Mouse (Mus musculus) heart, embryonic 13.5 days (tissue): ENCODE measurements around the gene Igsf3. TPM values are rescaled to one million over a fixed set of nuclear protein-coding genes. Genes with fewer than 3 reads are reported as not detected.

Source experiments
- ATAC-seq: fragments of 200-750 bp; cut with Nextera tagmentation; 2 replicates; pipeline ENCODE4 v1.8.0; 2017; ENCODE audit warnings: moderate TSS enrichment; ENCODE audit not compliant: insufficient number of reproducible peaks, low FRiP score, low TSS enrichment; ENCODE audit errors: extremely low read depth
- H3K27ac ChIP-seq: fragments of 300-500 bp; sonication (generic); replicated peaks from 2 replicates; pipeline ENCODE4 v1.5.1; 2015; ENCODE audit warnings: moderate library complexity, mild to moderate bottlenecking, inconsistent platforms
- H3K27me3 ChIP-seq: fragments of 300-500 bp; sonication (generic); replicated peaks from 2 replicates; pipeline ENCODE4 v1.6.1; 2015; ENCODE audit warnings: mild to moderate bottlenecking, inconsistent platforms
- H3K36me3 ChIP-seq: fragments of 300-500 bp; sonication (generic); 2 replicates; pipeline ENCODE4 v1.6.1; 2015; ENCODE audit warnings: mild to moderate bottlenecking, inconsistent platforms
- H3K4me1 ChIP-seq: fragments of 300-500 bp; sonication (generic); 2 replicates; pipeline ENCODE4 v1.6.1; 2015; ENCODE audit warnings: inconsistent platforms
- H3K4me2 ChIP-seq: fragments of 300-500 bp; sonication (generic); 2 replicates; pipeline ENCODE4 v1.6.1; 2015; ENCODE audit warnings: inconsistent platforms, mild to moderate bottlenecking, moderate library complexity
- H3K4me3 ChIP-seq: fragments of 300-500 bp; sonication (generic); 2 replicates; pipeline ENCODE4 v1.5.1; 2015; ENCODE audit warnings: moderate library complexity, mild to moderate bottlenecking, inconsistent platforms
- H3K9ac ChIP-seq: fragments of 300-500 bp; sonication (generic); 2 replicates; pipeline ENCODE4 v1.6.1; 2015; ENCODE audit warnings: inconsistent platforms, mild to moderate bottlenecking, moderate library complexity
- H3K9me3 ChIP-seq: fragments of 300-500 bp; sonication (generic); 2 replicates; pipeline ENCODE4 v1.6.1; 2016; ENCODE audit warnings: inconsistent platforms
- WGBS: fragments of 180-500 bp; shearing (Covaris S2); methylation state at CpG from one replicate; pipeline ENCODE4 v1.1.7; 2015; ENCODE audit warnings: mixed read lengths; 5-methylcytosine and 5-hydroxymethylcytosine counted together
- polyA plus RNA-seq: library from polyadenylated mRNA; unstranded; fragments of >200 nt; fragmentation: Nextera tagmentation; extraction: Ambion mirVana; gene quantifications from 2 replicates; pipeline ENCODE4 v1.2.1, GENCODE M21; 2015

Igsf3 gene
- polyA plus RNA-seq, 1 experiment from 2014 or later: 40.1 TPM

DNA sequence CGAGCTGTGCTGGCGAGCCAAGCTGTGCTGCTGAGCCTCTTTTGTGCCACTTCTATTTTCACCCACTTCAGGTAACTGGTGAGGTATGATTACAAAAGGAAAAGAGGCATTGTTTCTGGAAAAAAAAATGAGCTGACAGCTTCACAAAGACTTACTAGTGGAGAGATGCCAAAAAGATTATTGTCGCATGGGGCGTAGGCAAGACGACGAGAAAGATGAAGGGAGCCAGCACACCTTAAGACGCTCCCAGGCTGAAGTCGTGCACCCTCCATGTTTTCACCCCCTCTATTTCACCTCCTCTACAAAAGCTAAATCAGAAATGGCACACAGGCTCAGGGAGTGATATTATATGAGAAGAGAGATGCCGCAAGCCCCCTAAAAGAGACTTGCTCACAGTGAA, 113.6 kb downstream of the Igsf3 start:
- Histone ChIP-seq H3K27me3 (no peaks in the 10 kb centered on the region), H3K9me3 (no peaks in the 10 kb centered on the region), H3K27ac (no peak overlapping the region), H3K4me1 (peaks cover 16% of the 10 kb centered on the region), H3K36me3 (no peaks in the 10 kb centered on the region), H3K4me3 (no peak overlapping the region), H3K4me2 (no peak overlapping the region), H3K9ac (no peak overlapping the region)
- 80% methylated on average over 9 of the region's 9 CpGs for WGBS
- ATAC-seq: no peak

DNA sequence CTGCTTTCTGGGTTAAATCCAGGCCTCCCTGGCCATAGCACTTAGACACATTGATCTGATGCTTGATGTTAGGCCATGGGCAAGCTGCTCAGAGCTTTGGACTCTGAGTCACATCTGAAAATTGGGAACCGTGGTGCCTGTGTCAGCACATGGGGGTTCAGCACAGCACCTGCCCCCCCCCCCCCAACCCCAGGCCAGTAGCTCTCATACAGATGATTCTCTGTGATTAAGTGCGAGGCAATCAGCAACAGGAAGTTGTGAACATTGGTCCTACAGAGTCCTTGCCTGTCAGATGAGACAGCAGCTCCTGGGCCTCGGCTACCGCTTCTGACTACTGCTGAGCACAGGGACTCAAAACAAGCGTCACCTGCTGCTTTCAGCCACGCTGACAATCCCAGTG, 116.0 kb downstream of the Igsf3 start:
- no peaks in the 10 kb centered on the region for H3K27me3 ChIP-seq
- H3K4me3 ChIP-seq: no peak overlapping the region
- no peaks in the 10 kb centered on the region for H3K9me3 ChIP-seq
- H3K27ac ChIP-seq: no peak overlapping the region
- peaks cover 6% of the 10 kb centered on the region for H3K4me1 ChIP-seq
- no peak overlapping the region for H3K4me2 ChIP-seq
- no peaks in the 10 kb centered on the region for H3K36me3 ChIP-seq
- no peak for ATAC-seq
- WGBS: 71% methylated on average over 6 of the region's 6 CpGs
- no peak overlapping the region for H3K9ac ChIP-seq

DNA sequence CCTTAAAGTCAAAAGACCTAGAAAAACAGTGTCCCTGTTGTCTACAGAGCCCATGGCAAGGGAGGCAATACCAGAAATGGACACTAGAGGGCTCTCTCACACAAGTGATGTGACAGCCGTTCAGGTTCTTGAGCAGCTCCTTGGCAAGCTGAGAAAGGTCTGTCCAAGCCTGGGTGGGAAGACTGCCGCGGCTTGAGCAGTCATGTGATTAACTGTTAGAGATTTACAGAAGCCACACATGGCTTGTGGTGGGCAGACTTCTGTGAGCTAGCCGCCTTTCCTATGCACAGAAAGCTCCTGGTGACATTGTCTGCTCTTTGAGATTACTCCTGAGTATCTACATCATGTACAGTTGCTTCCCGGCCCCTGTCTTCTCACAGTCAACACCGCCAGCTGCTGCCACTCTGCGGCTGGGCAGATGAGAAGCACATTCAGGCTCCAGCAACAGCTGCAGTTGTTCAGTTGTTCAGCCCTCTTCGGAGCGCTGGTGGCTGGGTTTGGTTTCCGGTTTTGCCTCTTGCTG, 117.1 kb downstream of the Igsf3 start:
- H3K27ac ChIP-seq: 0 out of 2 replicates have a peak overlapping the region, but pooled peaks have one; percentile 12
- peaks cover 6% of the 10 kb centered on the region for H3K4me1 ChIP-seq
- WGBS: 36% methylated on average over 10 of the region's 10 CpGs
- peak overlapping the region; percentile 48 for H3K4me2 ChIP-seq
- ATAC-seq: no peak; the same call in 1 of the 2 replicates
- peak overlapping the region; percentile 61; the same call in 1 of the 2 replicates for H3K9ac ChIP-seq
- no peaks in the 10 kb centered on the region for H3K27me3 ChIP-seq
- no peaks in the 10 kb centered on the region for H3K36me3 ChIP-seq
- no peak overlapping the region for H3K4me3 ChIP-seq
- no peaks in the 10 kb centered on the region for H3K9me3 ChIP-seq

DNA sequence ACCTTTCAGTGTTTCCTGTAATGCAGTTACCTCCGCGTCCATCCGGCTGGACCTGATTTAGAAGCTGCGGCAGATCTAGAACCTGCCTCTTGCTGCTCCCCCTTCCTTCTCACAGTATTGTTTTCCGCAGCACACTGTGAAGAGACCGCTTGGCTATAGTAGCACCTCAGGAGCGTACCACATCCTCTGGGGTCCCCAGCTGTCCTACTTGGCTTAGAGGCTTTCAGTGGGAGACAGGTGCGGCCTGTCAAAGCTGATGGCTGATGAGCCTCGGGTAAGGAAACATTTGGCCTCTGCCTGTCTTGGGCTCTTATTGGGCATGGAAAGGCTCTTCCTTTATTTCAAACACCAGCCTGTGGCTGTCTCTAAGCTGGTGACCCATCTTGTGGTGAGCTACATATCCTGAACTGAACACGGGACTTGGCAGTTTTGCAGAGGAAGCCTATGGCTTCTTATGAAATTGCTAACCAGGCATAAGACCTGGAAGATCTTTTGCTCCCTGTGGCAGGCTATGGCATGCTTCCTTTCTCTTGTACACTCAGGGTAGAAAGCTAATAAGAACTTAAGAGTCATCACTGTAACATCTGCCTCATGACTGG, 120.6 kb downstream of the Igsf3 start:
- Histone ChIP-seq H3K36me3 (no peaks in the 10 kb centered on the region), H3K9me3 (no peaks in the 10 kb centered on the region), H3K27ac (no peak overlapping the region), H3K9ac (no peak overlapping the region), H3K4me2 (no peak overlapping the region), H3K4me1 (peaks cover 32% of the 10 kb centered on the region), H3K27me3 (no peaks in the 10 kb centered on the region), H3K4me3 (no peak overlapping the region)
- ATAC-seq: no peak
- WGBS: 86% methylated on average over 10 of the region's 10 CpGs

DNA sequence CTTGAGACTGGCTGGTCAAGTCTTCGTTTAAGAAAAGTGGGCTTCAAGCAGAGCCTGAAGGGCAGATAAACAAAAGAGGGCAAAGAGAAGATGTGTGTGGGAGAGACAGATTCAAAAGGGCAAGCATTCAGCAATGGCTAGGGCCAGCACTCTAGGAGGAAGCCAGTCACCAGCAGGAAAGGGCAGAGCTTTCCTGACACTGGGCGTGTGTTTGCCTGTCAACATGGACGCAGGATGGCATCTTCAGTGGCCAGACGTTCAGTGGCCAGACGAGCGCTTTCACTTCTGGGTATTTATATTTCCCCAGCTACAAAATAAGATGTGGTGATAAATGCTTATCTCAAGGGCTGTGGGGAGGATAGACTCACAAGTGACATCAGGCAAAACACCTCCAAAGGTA, 123.0 kb downstream of the Igsf3 start:
- ATAC-seq: no peak
- H3K36me3 ChIP-seq: no peaks in the 10 kb centered on the region
- no peak overlapping the region for H3K4me3 ChIP-seq
- H3K27ac ChIP-seq: peak overlapping the region; percentile 66
- peaks cover 27% of the 10 kb centered on the region for H3K4me1 ChIP-seq
- H3K9ac ChIP-seq: no peak overlapping the region
- WGBS: 60% methylated on average over 6 of the region's 6 CpGs
- no peak overlapping the region for H3K4me2 ChIP-seq
- H3K27me3 ChIP-seq: no peaks in the 10 kb centered on the region
- no peaks in the 10 kb centered on the region for H3K9me3 ChIP-seq

DNA sequence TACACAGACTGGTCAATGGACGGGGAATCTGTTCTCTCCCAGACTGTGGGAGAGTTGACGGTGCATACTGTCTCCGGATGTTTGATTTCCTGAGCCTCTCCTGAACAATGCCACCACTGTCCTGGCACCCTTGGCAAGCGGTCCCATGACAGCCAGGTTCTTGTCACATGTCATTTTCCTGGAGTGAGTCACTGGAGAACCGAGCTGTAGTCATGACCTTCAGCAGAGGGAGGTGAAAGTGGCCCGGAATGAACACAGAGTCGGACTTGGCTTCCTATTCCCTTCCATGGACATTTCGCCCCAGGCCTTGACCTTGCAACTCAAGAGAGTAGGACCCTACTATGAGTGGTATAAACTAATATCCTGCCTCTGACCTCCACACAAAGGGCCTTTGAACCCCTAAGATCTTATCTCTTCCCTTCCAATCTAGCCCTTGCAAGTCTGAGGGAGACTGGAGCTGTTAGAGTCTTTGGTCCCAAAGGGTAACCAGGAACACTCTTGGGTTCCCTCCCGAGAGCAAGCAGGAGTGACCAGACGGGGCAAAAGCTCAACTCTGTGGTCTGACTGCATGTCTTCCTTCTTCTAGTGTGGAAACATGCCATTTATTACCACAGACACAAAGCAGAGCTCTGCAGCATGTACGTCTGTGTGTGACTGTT, 123.6 kb downstream of the Igsf3 start:
- peak overlapping the region; percentile 66 for H3K27ac ChIP-seq
- no peak overlapping the region for H3K9ac ChIP-seq
- H3K4me2 ChIP-seq: no peak overlapping the region
- H3K9me3 ChIP-seq: no peaks in the 10 kb centered on the region
- H3K4me3 ChIP-seq: no peak overlapping the region
- no peak for ATAC-seq
- H3K4me1 ChIP-seq: peaks cover 27% of the 10 kb centered on the region
- H3K36me3 ChIP-seq: no peaks in the 10 kb centered on the region
- H3K27me3 ChIP-seq: no peaks in the 10 kb centered on the region
- 38% methylated on average over 11 of the region's 11 CpGs for WGBS

DNA sequence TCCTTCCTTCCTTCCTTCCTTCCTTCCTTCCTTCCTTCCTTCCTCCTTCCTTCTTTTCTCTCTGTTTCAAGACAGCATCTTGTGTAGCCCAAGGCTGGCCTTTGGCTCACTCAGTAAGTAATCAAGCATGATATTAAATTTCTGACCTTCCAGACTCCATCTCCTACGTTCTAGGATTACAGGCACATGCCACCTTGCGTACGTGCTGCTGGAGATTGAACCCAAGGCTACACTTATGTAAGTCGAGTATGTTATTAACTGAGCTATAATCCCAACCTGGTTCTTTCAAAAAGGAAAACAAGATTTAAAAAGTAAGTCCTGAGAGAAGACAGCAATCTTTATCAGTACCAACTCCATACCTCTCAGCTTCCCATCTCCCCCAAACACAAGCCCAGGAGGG, 124.7 kb downstream of the Igsf3 start:
- H3K9ac ChIP-seq: no peak overlapping the region
- WGBS: 87% methylated on average over 4 of the region's 4 CpGs
- peaks cover 36% of the 10 kb centered on the region for H3K4me1 ChIP-seq
- H3K27me3 ChIP-seq: no peaks in the 10 kb centered on the region
- H3K4me3 ChIP-seq: no peak overlapping the region
- ATAC-seq: no peak
- no peaks in the 10 kb centered on the region for H3K36me3 ChIP-seq
- H3K9me3 ChIP-seq: no peaks in the 10 kb centered on the region
- H3K4me2 ChIP-seq: no peak overlapping the region
- H3K27ac ChIP-seq: no peak overlapping the region

DNA sequence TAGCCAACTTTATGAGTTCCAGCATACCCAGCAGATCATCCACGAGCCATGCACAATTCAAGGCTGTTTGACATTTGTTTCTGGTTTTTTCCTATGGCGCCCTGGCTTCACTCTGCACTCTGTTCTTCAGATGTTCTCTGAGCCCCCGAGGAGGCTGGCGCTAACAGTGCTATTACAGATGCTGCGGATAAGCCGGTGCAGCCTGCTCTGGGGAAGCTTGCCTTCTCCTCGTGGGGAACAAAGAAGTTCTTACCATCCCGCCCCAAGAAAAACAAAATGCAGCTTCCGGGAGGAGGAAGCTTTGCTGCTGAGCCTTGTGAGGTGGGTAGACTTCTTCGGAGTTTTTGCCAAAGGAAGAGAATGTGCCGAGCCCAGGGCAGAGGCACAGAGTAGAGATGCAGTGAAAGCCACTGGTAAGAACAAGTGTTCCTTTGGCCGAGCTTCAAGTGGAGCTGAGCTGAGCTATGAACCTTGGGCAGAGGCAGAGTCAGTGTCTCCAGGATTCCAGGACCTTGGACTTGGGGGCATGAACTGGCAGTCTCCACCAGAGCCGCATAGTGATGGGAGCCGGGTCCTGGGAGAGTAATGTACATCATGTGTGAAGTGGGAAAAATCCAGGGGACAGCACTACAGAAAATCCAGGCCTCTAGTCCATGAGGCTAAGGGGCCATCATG, 125.3 kb downstream of the Igsf3 start:
- WGBS: 38% methylated on average over 14 of the region's 14 CpGs
- peak overlapping the region; percentile 24; the same call in 1 of the 2 replicates for H3K27ac ChIP-seq
- H3K9ac ChIP-seq: peak overlapping the region; percentile 37; the same call in 1 of the 2 replicates
- H3K36me3 ChIP-seq: no peaks in the 10 kb centered on the region
- no peak for ATAC-seq
- no peak overlapping the region for H3K4me3 ChIP-seq
- 0 out of 2 replicates have a peak overlapping the region, but pooled peaks have one; percentile 5 for H3K4me2 ChIP-seq
- H3K4me1 ChIP-seq: peaks cover 42% of the 10 kb centered on the region
- no peaks in the 10 kb centered on the region for H3K9me3 ChIP-seq
- no peaks in the 10 kb centered on the region for H3K27me3 ChIP-seq

DNA sequence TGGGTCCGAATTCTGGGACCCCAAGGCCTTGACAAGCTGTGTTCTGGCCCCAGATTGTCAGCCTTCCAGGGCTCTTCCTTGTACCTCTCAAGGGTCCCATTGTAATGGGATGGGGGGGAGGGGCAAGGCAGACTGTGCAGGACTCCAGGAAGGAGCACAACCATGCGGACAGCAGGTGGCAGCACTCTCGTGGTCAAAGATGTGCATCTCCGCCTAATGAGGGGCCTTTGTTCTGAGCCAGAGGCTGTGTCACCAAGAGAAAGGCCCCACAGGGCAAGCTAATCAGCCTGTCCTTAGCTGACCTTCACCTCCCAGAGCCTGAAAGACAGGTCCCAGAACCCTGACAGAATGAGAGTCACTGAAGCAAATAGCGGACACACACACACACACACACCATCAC, 129.3 kb downstream of the Igsf3 start:
- Histone ChIP-seq H3K4me1 (peaks cover 51% of the 10 kb centered on the region), H3K27me3 (no peaks in the 10 kb centered on the region), H3K9me3 (no peaks in the 10 kb centered on the region), H3K4me3 (no peak overlapping the region), H3K9ac (peak overlapping the region; percentile 75), H3K36me3 (no peaks in the 10 kb centered on the region), H3K27ac (peak overlapping the region; percentile 94), H3K4me2 (peak overlapping the region; percentile 58)
- 16% methylated on average over 5 of the region's 5 CpGs for WGBS
- ATAC-seq: peak; percentile 41; the same call in 1 of the 2 replicates

DNA sequence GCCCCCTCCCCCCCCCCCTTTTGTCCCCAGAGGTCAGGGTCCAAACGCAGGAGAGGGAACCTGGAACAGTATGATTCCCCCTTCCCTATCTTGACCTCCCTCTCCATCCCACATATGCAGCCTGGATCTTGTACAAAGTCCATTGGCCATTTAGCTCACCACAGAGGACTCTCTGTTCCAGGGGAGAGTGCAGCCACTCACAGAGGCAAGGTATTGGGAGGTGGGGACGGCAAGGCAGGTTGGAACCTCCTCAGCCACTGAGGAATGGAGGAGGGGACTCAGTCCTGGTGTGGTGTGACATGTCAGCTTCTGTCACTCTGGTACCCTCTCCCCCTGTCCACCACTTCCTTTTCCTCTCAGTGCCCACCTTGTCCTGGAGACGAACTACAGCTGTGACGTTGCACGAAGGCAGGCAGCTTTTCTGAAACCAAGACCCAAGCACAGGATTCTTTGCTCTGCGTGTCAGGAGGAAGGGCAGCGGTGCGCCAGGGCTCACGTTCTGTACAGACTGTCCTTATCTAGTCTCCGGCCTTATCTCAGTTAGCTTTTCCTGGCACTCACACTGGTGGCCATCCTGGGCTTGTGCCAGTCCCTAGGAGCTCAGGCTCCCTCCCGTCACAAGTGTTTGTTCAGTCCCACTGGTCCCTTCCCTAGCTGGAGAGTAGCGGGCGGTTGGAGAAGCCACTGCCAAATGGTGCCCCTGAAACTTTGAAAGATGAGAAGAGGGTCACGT, 130.3 kb downstream of the Igsf3 start:
- Histone ChIP-seq H3K9ac (peak overlapping the region; percentile 75), H3K27ac (peak overlapping the region; percentile 94), H3K9me3 (no peaks in the 10 kb centered on the region), H3K36me3 (no peaks in the 10 kb centered on the region), H3K4me3 (peak overlapping the region; percentile 23), H3K4me1 (peaks cover 44% of the 10 kb centered on the region), H3K27me3 (no peaks in the 10 kb centered on the region), H3K4me2 (peak overlapping the region; percentile 58)
- ATAC-seq: peak; percentile 40; the same call in 1 of the 2 replicates
- 6% methylated on average over 14 of the region's 14 CpGs for WGBS

DNA sequence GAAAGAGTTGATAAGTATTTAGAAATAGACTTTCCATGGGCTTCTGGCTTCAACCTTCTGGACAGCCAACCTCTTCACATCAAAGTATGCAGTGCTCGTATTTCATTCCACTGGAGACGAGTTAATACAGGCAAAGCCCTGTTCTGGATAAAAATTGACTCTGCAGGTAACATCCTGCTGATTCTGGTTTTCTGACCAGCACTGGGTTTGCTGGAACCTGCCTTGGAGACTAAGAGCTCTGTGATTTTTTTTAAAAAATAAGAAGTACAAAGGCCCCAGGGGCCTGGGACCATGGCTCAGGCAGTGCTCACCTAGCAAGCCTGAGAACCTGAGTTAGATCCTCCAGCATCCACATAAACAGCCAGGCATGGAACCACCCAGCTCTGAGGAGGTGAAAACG, 130.9 kb downstream of the Igsf3 start:
- 31% methylated on average over 3 of the region's 3 CpGs for WGBS
- Histone ChIP-seq H3K4me2 (peak overlapping the region; percentile 58), H3K36me3 (no peaks in the 10 kb centered on the region), H3K9ac (peak overlapping the region; percentile 75), H3K4me3 (no peak overlapping the region), H3K4me1 (peaks cover 39% of the 10 kb centered on the region), H3K9me3 (no peaks in the 10 kb centered on the region), H3K27ac (peak overlapping the region; percentile 94), H3K27me3 (no peaks in the 10 kb centered on the region)
- ATAC-seq: no peak
